Mouse (Mus musculus) embryo, embryonic 10 days (tissue): Measurements from ENCODE around the gene Eif1b.
A peak's percentile ranks its signal among the peaks of the same experiment; 100 is the strongest.

Source experiments
- DNase-seq: peaks from one replicate; pipeline ENCODE4 v3.0.0-alpha.2; 2015; ENCODE audit warnings: low spot score

The Eif1b gene

GRCm38 (mm10) chr9:120492010-120492399, at the start of gene Eif1b:
Gene Eif1b (plus strand): TSS chr9:120492232.
- peak; percentile 44 for DNase-seq

- no peak for DNase-seq
Observed at GRCm38 (mm10) chr9:120444642-120445041, 47.4 kb upstream of the Eif1b start.

- DNase-seq: no peak
Observed at GRCm38 (mm10) chr9:120449696-120450329, 42.2 kb upstream of the Eif1b start.

- peak; percentile 67 for DNase-seq
Observed at GRCm38 (mm10) chr9:120455768-120456655, 36.0 kb upstream of the Eif1b start.

- no peak for DNase-seq
Observed at GRCm38 (mm10) chr9:120470431-120470830, 21.6 kb upstream of the Eif1b start.

- no peak for DNase-seq
Observed at GRCm38 (mm10) chr9:120481644-120482043, 10.4 kb upstream of the Eif1b start.

GRCm38 (mm10) chr9:120482382-120482781, 9.7 kb upstream of the Eif1b start:
- no peak for DNase-seq

- no peak for DNase-seq
Observed at GRCm38 (mm10) chr9:120483101-120483500, 8.9 kb upstream of the Eif1b start.

- no peak for DNase-seq
Observed at GRCm38 (mm10) chr9:120487076-120487475, 5.0 kb upstream of the Eif1b start.

GRCm38 (mm10) chr9:120491509-120491908, 523 bp upstream of the Eif1b start:
- DNase-seq: no peak

- peak; percentile 88 for DNase-seq
Observed at GRCm38 (mm10) chr9:120492400-120493351, 644 bp downstream of the Eif1b start.

GRCm38 (mm10) chr9:120493781-120494180, 1.7 kb downstream of the Eif1b start:
- no peak for DNase-seq

GRCm38 (mm10) chr9:120496691-120497090, 4.7 kb downstream of the Eif1b start:
- peak; percentile 83 for DNase-seq

GRCm38 (mm10) chr9:120497983-120498382, 6.0 kb downstream of the Eif1b start:
- no peak for DNase-seq

GRCm38 (mm10) chr9:120501191-120501902, 9.3 kb downstream of the Eif1b start:
- DNase-seq: no peak

GRCm38 (mm10) chr9:120502013-120502412, 10.0 kb downstream of the Eif1b start:
- DNase-seq: peak; percentile 93

- no peak for DNase-seq
Observed at GRCm38 (mm10) chr9:120504423-120504822, 12.4 kb downstream of the Eif1b start.

- DNase-seq: no peak
Observed at GRCm38 (mm10) chr9:120511781-120512180, 19.7 kb downstream of the Eif1b start.

- DNase-seq: no peak
Observed at GRCm38 (mm10) chr9:120516720-120517119, 24.7 kb downstream of the Eif1b start.

GRCm38 (mm10) chr9:120518946-120519345, 26.9 kb downstream of the Eif1b start:
- no peak for DNase-seq

GRCm38 (mm10) chr9:120519469-120520125, 27.6 kb downstream of the Eif1b start:
- DNase-seq: peak; percentile 12
